Mouse (Mus musculus): ENCODE measurements at regions not wholly inside any gene's neighbourhood (a gene's known extent, or its start where the extent isn't known, plus 50 kb on each side); places are given as distances from the start of the nearest gene placed in this dataset.

GRCm38 (mm10) chr9:89532435-89532834 is 90.5 kb downstream of the Minar1 start:
- in situ Hi-C loops (cut with MboI, MseI): no loop called here

DNA sequence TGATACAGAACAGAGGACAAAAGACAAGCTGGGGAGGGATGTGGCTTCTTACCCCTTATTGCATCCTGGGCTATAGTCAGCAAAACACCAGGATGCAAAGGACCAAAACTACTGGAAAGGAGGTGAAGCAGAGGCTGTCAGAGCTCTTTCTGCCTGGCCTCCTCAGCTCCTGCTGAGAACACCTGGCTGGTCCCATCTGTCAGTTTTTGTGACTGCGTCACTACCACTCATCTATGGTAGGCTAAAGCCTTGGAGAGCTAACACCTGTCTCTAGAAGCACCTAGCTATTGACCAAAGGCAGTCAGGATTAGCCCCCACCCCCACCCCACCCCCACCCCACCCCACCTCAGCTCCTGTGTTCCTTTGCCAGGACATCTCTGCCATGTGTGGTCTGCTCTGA is 98.8 kb downstream of the Minar1 start:
- in situ Hi-C loops (cut with MboI, MseI): loop anchor here in 1 of 2 experiments (25.0 kb wide), 1 partner anchor 938 kb away; no protein-coding TSS in a partner anchor

GRCm38 (mm10) chr9:89523705-89524104 is 99.2 kb downstream of the Minar1 start:
- in situ Hi-C loops (cut with MboI, MseI): loop anchor here in 1 of 2 experiments (25.0 kb wide), 1 partner anchor 939 kb away; no protein-coding TSS in a partner anchor

DNA sequence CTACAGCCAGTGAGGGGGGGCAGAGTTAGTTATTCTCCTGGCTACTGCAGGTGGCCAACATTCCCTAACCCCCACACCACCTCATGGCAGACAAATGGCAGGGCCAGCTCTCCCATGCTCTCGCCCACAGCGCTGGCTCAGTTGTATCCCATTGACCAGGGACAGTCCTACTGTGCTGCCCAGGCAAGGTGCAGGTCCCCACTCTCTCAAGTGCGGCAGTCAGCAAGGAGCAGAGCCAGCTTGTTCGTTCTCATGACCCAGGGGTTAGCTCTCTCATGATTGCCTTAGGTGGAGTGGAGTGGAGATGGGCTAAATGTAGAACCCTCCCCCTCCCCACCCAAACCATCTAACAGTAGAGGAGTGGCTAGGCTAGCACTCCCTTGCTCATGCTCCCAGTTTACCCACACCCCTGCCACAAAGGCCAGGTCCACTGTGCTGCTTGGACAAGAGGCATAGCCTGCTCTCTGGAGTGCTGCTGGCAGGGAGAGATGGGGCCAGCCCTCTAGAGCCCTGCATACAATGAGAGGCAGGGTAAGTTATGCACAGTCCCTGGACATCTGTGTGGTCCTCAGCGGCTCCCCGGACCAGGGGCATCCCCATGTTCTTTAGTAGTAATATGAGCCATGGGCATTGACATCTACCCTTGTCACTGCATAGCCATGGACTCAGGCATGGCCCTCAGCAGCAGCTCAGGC is 114.4 kb downstream of the Minar1 start:
- in situ Hi-C loops (cut with MboI, MseI): loop anchor here in 1 of 2 experiments (25.0 kb wide), 1 partner anchor 954 kb away; no protein-coding TSS in a partner anchor

- in situ Hi-C loops (cut with MboI, MseI): loop anchor here in 1 of 2 experiments (25.0 kb wide), 1 partner anchor 960 kb away; no protein-coding TSS in a partner anchor
These were observed 120.8 kb downstream of the Minar1 start for GRCm38 (mm10) chr9:89502083-89502482.

DNA sequence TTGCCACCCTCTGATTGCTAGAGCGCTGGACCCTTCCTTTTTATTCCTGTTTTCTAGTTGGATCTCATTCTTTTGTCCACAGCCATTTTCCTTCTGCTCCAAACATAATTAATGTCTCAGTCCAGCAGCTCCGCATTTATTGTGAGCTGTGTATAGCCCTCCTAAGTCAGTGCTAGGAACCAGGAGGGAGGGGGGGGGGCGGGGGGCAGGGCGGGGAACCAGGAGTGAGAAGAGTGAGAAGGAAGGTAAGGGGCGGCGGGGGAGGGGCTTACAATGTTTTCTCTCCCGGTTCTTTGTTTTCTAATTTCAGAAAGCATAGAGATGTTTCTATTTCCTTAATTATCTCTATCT is 125.6 kb downstream of the Minar1 start:
- in situ Hi-C loops (cut with MboI, MseI): no loop called here

- in situ Hi-C loops (cut with MboI, MseI): no loop called here
These were observed 126.1 kb downstream of the Minar1 start for GRCm38 (mm10) chr9:89496729-89497398.

DNA sequence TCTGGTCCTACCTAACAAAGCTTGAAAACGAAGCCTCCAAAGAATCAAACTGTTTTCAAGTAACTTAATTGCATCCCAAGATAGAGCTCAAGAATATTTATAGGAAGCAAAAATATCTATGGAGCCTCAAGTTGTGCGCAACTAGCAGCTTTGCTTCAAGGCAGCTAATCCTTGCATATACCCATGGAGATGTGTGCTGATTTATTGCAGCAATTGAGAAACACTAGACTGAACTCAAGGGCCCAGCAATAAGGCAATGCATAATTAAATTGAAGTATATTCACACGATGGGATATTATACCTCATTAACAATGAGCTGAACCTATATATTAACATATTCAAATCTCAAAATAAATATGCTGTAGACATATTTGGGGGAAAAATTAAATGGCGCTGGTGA is 135.3 kb downstream of the Minar1 start:
- in situ Hi-C loops (cut with MboI, MseI): no loop called here

DNA sequence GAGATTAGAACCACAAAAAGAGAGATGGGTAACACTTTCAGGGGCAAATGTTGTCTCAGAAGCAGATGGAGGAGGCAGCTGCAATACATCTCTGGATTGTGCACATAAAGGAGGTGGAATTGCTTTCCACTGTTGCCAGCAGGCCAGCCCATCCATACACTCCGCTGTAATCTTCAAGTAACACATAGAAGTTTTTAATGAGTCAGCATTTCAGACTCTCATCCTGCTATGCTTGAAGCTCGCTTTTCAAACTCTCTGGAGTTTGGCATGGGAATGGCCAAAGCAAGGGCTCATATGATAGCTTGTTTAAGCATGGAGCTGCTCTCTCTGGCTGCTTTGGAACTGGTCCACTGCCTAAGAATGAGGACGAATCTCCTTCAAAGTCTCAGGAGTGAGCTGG is 143.5 kb downstream of the Minar1 start:
- in situ Hi-C loops (cut with MboI, MseI): no loop called here

- in situ Hi-C loops (cut with MboI, MseI): no loop called here
These were observed 161.7 kb downstream of the Minar1 start for GRCm38 (mm10) chr9:89461190-89461589.

DNA sequence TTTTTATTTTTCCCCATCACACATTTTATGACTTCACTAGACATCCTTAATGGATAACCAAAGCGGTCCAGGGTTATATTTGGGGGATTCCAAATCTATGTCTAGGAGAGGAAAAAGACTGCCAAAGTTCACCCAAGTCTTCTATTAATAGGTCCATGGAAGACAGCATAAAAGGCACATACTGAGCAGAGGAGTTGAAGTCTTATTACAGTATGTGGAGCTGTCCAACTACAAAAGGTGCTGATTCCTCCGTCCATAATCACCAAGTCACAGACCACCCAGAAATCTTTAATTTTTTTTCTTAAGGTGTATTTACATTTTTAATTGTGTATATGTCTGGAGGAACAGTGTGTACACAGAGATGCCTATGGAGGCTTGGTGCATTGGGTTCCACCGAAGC is 166.3 kb downstream of the Minar1 start:
- in situ Hi-C loops (cut with MboI, MseI): no loop called here

GRCm38 (mm10) chr9:89449656-89450055 is 173.3 kb downstream of the Minar1 start:
- in situ Hi-C loops (cut with MboI, MseI): no loop called here

All from T-helper 17 cell (primary cell).